Mouse (Mus musculus): ENCODE results near the gene Scn3a. TPM values are rescaled to one million over a fixed set of nuclear protein-coding genes. Genes with fewer than 3 reads are reported as not detected.

The Scn3a gene
- 0.12 TPM for polyA plus RNA-seq (2014; fragmentation: Illumina TruSeq; extraction: RNeasy Lipid Tissue Mini Kit (QIAGEN cat#74804); ENCODE audit: low read depth, low replicate concordance)

DNA sequence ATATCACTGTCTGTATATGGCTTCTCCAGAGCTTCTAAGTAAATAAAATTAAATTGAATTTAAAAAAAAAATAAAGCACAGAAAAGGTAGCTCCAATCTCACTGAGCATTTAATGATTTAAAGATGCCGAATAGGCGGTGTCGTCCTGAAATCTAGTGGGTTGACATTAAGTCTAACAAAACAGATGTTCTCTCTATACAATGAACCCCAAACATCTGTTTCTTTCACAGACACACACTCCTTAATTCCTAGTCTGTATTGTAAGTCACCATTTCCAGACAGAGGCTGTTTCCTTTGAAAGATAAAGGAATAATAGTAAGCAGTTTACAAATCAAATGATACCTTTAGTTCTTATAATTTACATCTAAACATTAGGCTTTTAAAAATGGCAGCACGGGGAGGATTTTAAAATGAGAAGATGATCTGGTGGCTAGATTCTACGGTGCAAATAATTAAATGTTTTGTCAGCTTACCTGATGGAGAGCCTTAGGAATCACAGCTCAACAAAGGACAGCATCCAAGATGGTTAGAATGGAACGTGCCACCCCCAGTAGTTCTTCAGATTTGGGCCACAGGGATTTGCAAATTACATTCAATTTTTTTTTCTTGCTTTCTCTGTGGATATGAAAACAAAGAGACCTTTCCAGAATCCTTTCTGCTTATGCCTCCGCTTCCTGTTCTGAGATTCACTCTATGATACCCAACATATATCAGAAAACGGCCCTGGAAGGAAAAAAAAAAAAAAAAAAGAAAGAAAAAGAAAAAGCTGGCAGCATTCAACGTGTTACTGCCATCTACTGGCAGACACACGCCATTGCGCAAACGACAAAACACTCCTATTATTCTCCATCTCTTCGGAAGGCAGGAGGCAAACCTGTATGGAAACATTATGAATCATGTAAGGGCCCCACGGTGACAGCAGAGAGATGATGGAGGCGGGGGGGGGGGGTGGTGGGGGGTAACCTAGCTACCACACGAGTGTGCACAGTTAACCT, at the start of gene Scn3a:
TSS of gene Scn3a (minus strand) at position 835 of the 995 bp plus-strand sequence.

Other genes starting within 250 kb of the Scn3a start
- gene Slc38a11, start 203.6 kb downstream of the Scn3a start, polyA plus RNA-seq (2014; fragmentation: Illumina TruSeq; extraction: RNeasy Lipid Tissue Mini Kit (QIAGEN cat#74804); ENCODE audit: low read depth, low replicate concordance): 4.9 TPM
- gene Scn2a, start 53.1 kb upstream of the Scn3a start, polyA plus RNA-seq (2014; fragmentation: Illumina TruSeq; extraction: RNeasy Lipid Tissue Mini Kit (QIAGEN cat#74804); ENCODE audit: low read depth, low replicate concordance): 0.24 TPM

Data from kidney, adult 10 weeks (tissue).